Mouse (Mus musculus): ENCODE data around the gene Sema6d.

- TF ChIP-seq CTCF (IDR thresholded peaks at IDR 0.05; ENCODE audit: low read depth, low read length) (no peak), EP300 (IDR thresholded peaks at IDR 0.05; ENCODE audit: insufficient read depth, low read depth, low read length) (no peak), POLR2A (IDR thresholded peaks at IDR 0.05; ENCODE audit: insufficient read depth, low read length) (no peak)
Observed at GRCm38 (mm10) chr2:124640500-124641193, 550.9 kb downstream of the Sema6d start.

Data from ES-Bruce4 (cell line).